Mouse (Mus musculus): Measurements from ENCODE around the gene Ltbp3. TPM values are rescaled to one million over a fixed set of nuclear protein-coding genes. Genes with fewer than 3 reads are reported as not detected.

The Ltbp3 gene
- polyA plus RNA-seq (2015; fragmentation: Nextera tagmentation; extraction: Ambion mirVana), result 22.5 and 24.7 TPM in 2 replicates

DNA sequence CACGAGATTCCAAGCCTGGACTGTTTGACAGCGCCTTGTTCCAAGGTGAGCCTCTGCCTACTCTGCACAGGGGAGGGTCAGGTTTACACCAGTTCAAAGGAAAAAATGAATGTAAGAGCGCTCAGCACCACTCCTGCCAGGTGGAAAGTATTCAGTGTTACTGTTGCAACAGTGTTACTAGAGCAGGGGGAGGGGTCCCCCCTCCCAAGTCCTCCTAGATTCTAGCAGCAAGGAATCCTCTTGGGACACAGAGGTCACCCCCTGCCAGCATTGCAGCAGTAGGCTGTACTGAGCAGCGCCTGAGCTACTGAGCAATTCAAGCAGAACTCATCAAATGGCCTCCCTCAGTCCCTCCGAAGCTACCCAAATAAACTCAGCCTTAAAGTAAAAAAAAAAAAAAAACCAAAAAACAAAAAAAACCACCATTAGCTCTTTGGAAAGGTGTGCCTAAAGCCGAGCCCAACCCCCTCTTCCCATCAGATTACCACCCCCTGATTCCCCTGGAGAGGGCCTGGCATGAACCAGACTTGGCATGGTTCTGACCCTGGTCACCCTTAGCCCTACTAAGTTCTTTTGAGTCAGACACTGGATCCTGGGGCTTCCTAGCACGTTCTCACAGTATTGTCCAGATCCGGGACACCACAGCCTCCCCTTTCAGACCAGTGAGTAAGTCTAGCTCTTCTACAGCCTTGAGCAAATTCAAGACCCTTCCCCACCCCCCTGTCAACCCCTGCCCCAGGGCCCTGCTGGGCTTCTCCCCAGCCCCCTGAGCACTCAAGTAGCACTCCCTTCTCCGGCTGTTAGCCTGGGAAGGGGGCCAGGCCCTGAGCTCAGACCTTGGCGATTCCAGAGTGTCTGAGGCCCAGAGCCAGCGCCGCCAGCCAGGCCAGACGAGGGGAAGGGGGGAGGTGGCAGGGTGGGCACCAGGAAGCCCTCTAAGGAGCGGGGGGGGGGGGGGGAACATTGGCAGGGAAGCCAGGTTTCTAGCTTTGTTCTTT, at the start of gene Ltbp3:
Gene Ltbp3 (plus strand): TSS at position 585 of the 998 bp plus-strand sequence.
- Histone ChIP-seq H3K27ac (replicated peaks) (peak within 1 kb of the TSS; percentile 96), H3K4me1 (peaks cover 58% of the 10 kb centered on the region), H3K4me2 (peak within 1 kb of the TSS; percentile 96), H3K27me3 (replicated peaks) (peaks cover 71% of the 10 kb centered on the region), H3K36me3 (no peaks in the 10 kb centered on the region), H3K9me3 (no peaks in the 10 kb centered on the region), H3K9ac (peak within 1 kb of the TSS; percentile 96), H3K4me3 (peak within 1 kb of the TSS; percentile 83)
- peak; percentile 43 for ATAC-seq (ENCODE audit: extremely low read depth, insufficient number of reproducible peaks, low FRiP score, low TSS enrichment)
- 30% methylated on average over 14 of the region's 14 CpGs for WGBS

- Histone ChIP-seq H3K4me3 (peak overlapping the region; percentile 81), H3K4me2 (peak overlapping the region; percentile 99), H3K9me3 (no peaks in the 10 kb centered on the region), H3K9ac (peak overlapping the region; percentile 96), H3K27ac (replicated peaks) (peak overlapping the region; percentile 96), H3K27me3 (replicated peaks) (no peaks in the 10 kb centered on the region), H3K36me3 (peaks cover 58% of the 10 kb centered on the region), H3K4me1 (peaks cover 63% of the 10 kb centered on the region)
- 63% methylated on average over 5 of the region's 5 CpGs for WGBS
- no peak for ATAC-seq (ENCODE audit: extremely low read depth, insufficient number of reproducible peaks, low FRiP score, low TSS enrichment)
Measured at GRCm38 (mm10) chr19:5691601-5692000, 49.1 kb upstream of the Ltbp3 start.

DNA sequence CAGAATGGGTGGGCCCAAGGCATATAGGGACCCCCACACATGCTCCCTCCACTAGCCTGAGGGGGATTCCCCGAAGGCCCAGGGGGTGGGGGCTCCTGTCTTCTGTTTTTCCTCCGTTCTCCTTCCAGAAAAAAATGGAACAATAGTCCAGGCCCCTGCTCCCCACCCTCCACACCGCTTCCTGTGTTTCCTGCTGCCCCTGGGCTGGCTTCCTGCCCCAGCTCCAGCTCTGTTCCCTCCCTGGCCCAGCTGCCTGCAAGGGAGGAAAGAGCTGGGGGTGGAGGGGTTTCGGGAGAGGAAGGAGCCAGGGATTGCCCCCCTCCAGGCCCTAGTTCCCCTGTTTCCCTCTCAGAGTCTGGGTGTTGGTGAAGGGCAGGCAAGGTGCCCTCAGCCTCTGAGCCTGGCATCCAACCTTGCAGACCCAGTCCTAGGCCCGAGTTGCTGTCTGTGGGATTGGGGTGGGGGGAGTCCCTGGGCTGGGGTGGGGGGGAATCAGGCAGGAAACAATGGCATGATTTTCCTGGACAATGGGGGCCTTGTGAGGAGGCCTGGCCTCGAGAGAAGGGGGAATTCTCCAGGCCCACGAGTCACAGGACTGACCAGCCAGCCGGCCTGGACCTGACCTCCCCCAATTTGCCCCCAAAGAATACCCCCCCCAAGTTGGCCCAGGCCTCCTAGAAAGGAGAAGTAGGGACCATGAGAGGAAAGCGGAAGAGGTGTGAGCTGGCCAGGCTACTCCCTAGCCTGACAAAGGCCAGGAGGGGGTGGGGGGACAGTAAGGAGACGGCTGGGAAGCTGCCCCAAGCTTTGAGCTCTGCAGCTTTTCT, 48.4 kb upstream of the Ltbp3 start:
- Histone ChIP-seq H3K27me3 (replicated peaks) (no peaks in the 10 kb centered on the region), H3K36me3 (peaks cover 62% of the 10 kb centered on the region), H3K4me1 (peaks cover 59% of the 10 kb centered on the region), H3K27ac (replicated peaks) (peak overlapping the region; percentile 96), H3K9me3 (no peaks in the 10 kb centered on the region), H3K4me3 (peak overlapping the region; percentile 81), H3K4me2 (peak overlapping the region; percentile 99), H3K9ac (peak overlapping the region; percentile 96)
- no peak for ATAC-seq (ENCODE audit: extremely low read depth, insufficient number of reproducible peaks, low FRiP score, low TSS enrichment)
- WGBS, result 60% methylated on average over 10 of the region's 10 CpGs

- Histone ChIP-seq H3K27ac (replicated peaks) (peak overlapping the region; percentile 96), H3K27me3 (replicated peaks) (no peaks in the 10 kb centered on the region), H3K4me1 (peaks cover 52% of the 10 kb centered on the region), H3K9ac (peak overlapping the region; percentile 96), H3K36me3 (peaks cover 68% of the 10 kb centered on the region), H3K4me3 (peak overlapping the region; percentile 81), H3K4me2 (peak overlapping the region; percentile 99), H3K9me3 (no peaks in the 10 kb centered on the region)
- 63% methylated on average over 10 of the region's 10 CpGs for WGBS
- no peak for ATAC-seq (ENCODE audit: extremely low read depth, insufficient number of reproducible peaks, low FRiP score, low TSS enrichment)
Measured at GRCm38 (mm10) chr19:5692913-5693396, 47.7 kb upstream of the Ltbp3 start.

DNA sequence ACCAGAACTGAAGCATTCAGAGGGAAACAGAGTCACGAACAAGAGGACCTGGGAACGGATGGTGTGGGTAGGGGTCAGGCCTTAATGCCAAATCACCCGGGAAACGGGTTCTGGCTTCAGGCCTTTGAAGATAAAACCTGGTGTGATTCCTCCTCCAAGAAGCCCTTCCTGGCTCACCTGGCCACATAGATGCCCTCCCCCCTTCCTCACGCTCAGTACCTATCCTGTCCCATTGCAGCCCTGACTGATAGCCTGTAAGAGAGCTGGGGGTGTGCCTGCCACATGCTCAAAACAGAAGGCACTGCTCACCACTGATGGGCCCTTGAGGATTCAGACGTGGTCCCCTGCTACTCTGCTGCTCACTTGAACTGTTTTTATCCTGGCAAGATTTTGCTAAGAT, 46.9 kb upstream of the Ltbp3 start:
- Histone ChIP-seq H3K9me3 (no peaks in the 10 kb centered on the region), H3K27me3 (replicated peaks) (no peaks in the 10 kb centered on the region), H3K36me3 (peaks cover 77% of the 10 kb centered on the region), H3K4me1 (peaks cover 51% of the 10 kb centered on the region), H3K4me2 (peak overlapping the region; percentile 99), H3K9ac (peak overlapping the region; percentile 96; the same call in 1 of the 2 replicates), H3K27ac (replicated peaks) (no peak overlapping the region), H3K4me3 (peak overlapping the region; percentile 81)
- ATAC-seq (ENCODE audit: extremely low read depth, insufficient number of reproducible peaks, low FRiP score, low TSS enrichment), result no peak
- WGBS, result 85% methylated on average over 6 of the region's 6 CpGs

DNA sequence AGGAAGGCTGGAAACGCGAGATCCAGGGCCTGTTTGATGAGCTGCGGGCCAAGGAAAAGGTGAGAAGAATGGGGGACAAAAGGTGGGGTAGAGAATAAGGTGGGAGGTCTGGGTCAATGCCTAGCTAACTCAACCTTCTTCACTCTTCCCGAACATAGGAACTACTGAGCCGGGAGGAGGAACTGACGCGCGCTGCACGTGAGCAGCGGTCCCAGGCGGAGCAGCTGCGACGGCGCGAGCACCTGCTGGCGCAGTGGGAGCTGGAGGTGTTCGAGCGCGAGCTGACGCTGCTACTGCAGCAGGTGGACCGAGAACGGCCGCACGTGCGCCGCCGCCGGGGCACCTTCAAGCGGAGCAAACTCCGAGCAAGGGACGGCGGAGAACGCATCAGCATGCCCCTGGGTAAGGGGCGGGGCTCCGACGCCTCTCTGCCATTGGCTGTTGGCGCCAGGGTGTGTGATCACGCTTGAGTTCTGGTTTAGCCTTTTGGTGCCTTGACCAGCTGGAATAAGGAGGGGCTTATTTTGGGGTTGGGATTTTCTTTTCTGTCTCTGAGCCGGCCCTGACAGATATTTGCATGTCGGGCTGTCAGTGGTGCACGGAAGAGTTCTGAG, 44.7 kb upstream of the Ltbp3 start:
- peak overlapping the region; percentile 33 for H3K9ac ChIP-seq
- H3K4me3 ChIP-seq, result peak overlapping the region; percentile 22; the same call in 1 of the 2 replicates
- WGBS, result 30% methylated on average over 41 of the region's 41 CpGs

GRCm38 (mm10) chr19:5704163-5704800, 36.4 kb upstream of the Ltbp3 start, which contains the start of gene Kcnk7:
Gene Kcnk7, plus strand, starts transcription at chr19:5704367.
- H3K9ac ChIP-seq, result peak within 1 kb of the TSS; percentile 24; the same call in 1 of the 2 replicates
- peaks cover 84% of the 10 kb centered on the region for H3K36me3 ChIP-seq
- H3K27me3 ChIP-seq (replicated peaks), result no peaks in the 10 kb centered on the region
- H3K9me3 ChIP-seq, result no peaks in the 10 kb centered on the region
- H3K4me1 ChIP-seq, result peaks cover 19% of the 10 kb centered on the region
- no peak within 1 kb of the TSS for H3K4me2 ChIP-seq
- H3K27ac ChIP-seq (replicated peaks), result 0 out of 2 replicates have a peak within 1 kb of the TSS, but pooled peaks have one; percentile 28
- WGBS, result 59% methylated on average over 17 of the region's 17 CpGs
- H3K4me3 ChIP-seq, result no peak within 1 kb of the TSS
- ATAC-seq (ENCODE audit: extremely low read depth, insufficient number of reproducible peaks, low FRiP score, low TSS enrichment), result no peak

More for the DNA sequence above, 44.7 kb upstream of the Ltbp3 start:
- H3K36me3 ChIP-seq, result peaks cover 93% of the 10 kb centered on the region
- no peaks in the 10 kb centered on the region for H3K27me3 ChIP-seq (replicated peaks)
- no peaks in the 10 kb centered on the region for H3K9me3 ChIP-seq
- ATAC-seq (ENCODE audit: extremely low read depth, insufficient number of reproducible peaks, low FRiP score, low TSS enrichment), result no peak
- no peak overlapping the region for H3K27ac ChIP-seq (replicated peaks)
- peak overlapping the region; percentile 55 for H3K4me2 ChIP-seq
- H3K4me1 ChIP-seq, result peaks cover 41% of the 10 kb centered on the region

GRCm38 (mm10) chr19:5704801-5705571, 35.7 kb upstream of the Ltbp3 start:
- peak overlapping the region; percentile 48; the same call in 1 of the 2 replicates for H3K27ac ChIP-seq (replicated peaks)
- H3K9me3 ChIP-seq, result no peaks in the 10 kb centered on the region
- no peak overlapping the region for H3K4me2 ChIP-seq
- no peaks in the 10 kb centered on the region for H3K27me3 ChIP-seq (replicated peaks)
- peak overlapping the region; percentile 58 for H3K9ac ChIP-seq
- no peak overlapping the region for H3K4me3 ChIP-seq
- H3K36me3 ChIP-seq, result peaks cover 84% of the 10 kb centered on the region
- H3K4me1 ChIP-seq, result peaks cover 19% of the 10 kb centered on the region
- ATAC-seq (ENCODE audit: extremely low read depth, insufficient number of reproducible peaks, low FRiP score, low TSS enrichment), result 0 out of 2 replicates have a peak, but pooled peaks have one; percentile 10
- 40% methylated on average over 10 of the region's 10 CpGs for WGBS

GRCm38 (mm10) chr19:5710068-5710467, 30.6 kb upstream of the Ltbp3 start:
- H3K9me3 ChIP-seq, result no peaks in the 10 kb centered on the region
- no peak overlapping the region for H3K9ac ChIP-seq
- no peak overlapping the region for H3K27ac ChIP-seq (replicated peaks)
- H3K4me3 ChIP-seq, result no peak overlapping the region
- H3K36me3 ChIP-seq, result peaks cover 94% of the 10 kb centered on the region
- H3K4me1 ChIP-seq, result peaks cover 30% of the 10 kb centered on the region
- ATAC-seq (ENCODE audit: extremely low read depth, insufficient number of reproducible peaks, low FRiP score, low TSS enrichment), result no peak
- 92% methylated on average over 6 of the region's 6 CpGs for WGBS
- no peaks in the 10 kb centered on the region for H3K27me3 ChIP-seq (replicated peaks)
- no peak overlapping the region for H3K4me2 ChIP-seq

DNA sequence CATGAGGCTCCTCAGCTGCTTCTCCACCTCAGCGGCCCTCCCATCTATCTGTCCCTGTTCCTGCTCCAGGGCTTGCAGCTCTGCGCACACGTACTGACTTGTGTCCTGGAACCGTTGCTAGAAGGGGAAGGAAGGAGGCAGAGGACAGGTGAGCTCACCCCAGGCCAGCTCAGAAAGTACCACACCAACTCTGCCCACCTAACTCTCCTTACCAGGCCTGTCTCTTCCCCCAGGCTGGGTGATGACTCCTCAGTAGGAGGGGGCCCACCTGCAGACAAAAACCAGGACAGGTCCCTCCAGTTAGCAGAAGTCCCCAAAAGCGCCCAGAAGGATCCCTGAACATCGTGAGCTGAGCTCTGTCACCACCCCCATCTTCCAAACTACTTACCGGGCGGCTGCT, 30.1 kb upstream of the Ltbp3 start:
- Histone ChIP-seq H3K4me1 (peaks cover 29% of the 10 kb centered on the region), H3K9ac (no peak overlapping the region), H3K36me3 (peaks cover 99% of the 10 kb centered on the region), H3K4me2 (no peak overlapping the region), H3K9me3 (no peaks in the 10 kb centered on the region), H3K4me3 (no peak overlapping the region), H3K27ac (replicated peaks) (no peak overlapping the region), H3K27me3 (replicated peaks) (no peaks in the 10 kb centered on the region)
- 85% methylated on average over 8 of the region's 8 CpGs for WGBS
- no peak for ATAC-seq (ENCODE audit: extremely low read depth, insufficient number of reproducible peaks, low FRiP score, low TSS enrichment)
